Mouse (Mus musculus): ENCODE data around the gene Tagap.
A peak's percentile ranks its signal among the peaks of the same experiment; 100 is the strongest.

Gene Tagap

DNA sequence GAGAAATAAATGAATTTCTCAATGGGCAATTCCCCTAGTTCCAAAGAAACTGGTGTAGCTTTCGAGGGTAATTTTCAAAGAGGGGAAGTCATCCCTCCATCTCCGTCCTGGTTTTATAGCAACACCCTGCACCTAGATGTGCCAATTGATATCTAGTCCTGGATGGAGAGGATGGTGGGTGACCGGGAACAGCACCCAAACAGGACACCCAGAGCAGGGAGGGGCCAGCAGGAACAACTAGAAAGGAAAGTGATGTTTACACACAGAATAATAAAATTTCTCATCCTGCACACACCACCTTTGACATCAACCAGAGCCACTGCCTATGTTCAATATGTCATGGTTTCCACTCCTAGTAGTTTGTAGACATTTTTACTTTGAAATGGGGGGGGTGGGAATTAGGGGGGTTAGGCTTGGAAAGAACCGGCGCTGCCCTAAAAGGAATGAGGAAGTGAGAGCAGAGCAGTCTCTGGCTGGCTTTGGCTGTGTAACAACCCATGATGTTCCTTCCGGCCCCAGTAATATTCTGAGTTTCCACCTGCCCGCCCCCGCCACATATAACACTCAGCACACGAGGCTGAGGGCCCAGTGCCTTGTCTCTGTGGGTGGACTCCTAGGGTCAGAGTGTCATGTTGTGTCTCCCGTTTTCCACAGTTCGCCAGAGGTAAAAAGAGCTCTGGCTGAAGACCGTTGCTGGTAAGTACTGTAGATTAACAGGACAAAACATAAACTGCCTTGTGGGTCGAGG lies at the start of gene Tagap:
TSS of gene Tagap (plus strand) at position 588 of the 748 bp plus-strand sequence.
- peak; percentile 23 for DNase-seq

DNA sequence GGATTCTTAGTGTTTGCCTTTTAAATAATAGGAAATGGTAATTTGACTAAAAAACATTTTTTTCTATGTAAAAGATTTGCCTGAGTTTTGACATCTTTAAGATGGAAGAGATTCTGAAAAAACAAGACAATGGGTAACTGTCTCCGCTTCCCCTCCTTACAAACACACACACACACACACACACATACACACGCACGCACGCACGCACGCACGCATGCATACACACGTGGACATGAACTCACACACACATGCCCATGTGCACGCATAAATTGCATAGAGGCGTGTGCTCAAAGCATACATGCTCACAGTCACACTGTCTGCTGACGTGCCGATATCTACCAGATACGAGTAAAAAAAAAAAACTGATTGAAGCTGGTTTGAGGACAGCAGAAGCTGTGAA lies 49.3 kb upstream of the Tagap start:
- no peak for DNase-seq

DNA sequence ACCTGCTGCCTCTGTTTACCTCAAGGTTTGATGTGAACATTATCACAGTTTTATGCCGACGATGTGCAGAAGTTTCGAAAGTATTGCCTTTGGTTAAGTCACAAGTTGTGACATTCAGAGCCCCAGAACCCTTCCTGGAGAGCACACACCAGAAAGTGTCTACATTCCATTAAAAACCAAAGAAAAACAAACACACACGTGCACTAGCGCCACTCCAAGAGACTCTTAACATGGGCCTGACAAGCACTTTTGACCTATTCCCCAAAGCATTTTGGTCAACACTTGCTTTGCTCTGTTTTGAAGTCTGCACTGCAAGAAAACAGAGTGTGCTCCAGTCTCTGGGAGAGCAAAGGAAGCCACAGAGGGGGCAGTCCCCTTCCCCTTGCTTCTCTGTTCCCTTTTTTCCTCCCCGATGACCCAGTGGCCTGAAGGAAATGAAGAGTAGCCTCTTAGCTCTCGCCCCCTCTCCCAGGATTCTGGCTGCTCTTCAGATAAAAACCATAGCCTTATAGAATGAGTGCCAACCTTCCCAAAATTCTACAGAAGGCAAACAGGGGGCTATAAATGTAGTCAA lies 48.5 kb upstream of the Tagap start:
- no peak for DNase-seq

DNA sequence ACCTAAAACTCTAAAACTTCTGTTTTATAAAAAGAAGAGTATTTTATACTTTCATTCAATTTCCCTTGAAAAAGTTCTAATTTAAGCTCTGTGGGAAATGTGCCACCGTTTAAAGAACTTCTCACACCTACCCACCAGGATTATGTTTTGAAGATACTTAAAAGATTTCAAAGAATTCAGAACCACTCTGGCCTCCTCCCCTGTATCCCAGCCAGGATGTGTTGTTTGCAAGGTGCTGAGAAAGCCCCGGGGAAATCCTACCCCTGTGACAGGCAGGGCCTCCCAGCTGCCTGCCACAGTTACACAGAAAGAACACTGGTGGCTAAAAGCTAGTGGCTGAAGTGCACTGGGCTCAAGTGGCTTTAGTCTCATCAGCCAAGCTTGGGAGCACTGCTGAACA lies 47.9 kb upstream of the Tagap start:
- DNase-seq, result no peak

DNA sequence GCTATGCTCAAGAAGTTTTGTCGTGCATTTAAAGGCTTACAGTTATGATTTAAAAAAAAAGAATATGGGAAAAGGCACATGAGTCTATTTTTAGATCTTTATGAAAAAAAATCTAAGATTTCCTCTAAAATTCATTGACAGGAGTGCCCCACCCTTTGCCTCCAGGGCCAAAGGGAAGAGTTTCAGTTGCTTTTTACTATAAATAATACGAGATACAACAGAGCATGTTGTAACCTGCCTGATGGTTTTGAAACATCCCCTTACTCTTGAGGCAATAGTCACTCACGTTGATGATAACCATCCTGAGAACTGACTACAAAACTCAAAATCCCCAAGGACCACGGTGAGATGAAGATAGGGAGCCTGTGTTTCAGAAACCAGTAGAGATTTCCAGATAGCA lies 46.3 kb upstream of the Tagap start:
- DNase-seq, result no peak

- DNase-seq, result no peak
Measured at GRCm38 (mm10) chr17:7883126-7883525, 42.7 kb upstream of the Tagap start.

- DNase-seq, result no peak
Measured at GRCm38 (mm10) chr17:7884606-7885005, 41.2 kb upstream of the Tagap start.

GRCm38 (mm10) chr17:7887071-7887815 lies 38.6 kb upstream of the Tagap start:
- peak; percentile 3 for DNase-seq

GRCm38 (mm10) chr17:7888291-7888690 lies 37.5 kb upstream of the Tagap start:
- peak; percentile 2 for DNase-seq

GRCm38 (mm10) chr17:7889026-7889425 lies 36.8 kb upstream of the Tagap start:
- DNase-seq, result peak; percentile 2

DNA sequence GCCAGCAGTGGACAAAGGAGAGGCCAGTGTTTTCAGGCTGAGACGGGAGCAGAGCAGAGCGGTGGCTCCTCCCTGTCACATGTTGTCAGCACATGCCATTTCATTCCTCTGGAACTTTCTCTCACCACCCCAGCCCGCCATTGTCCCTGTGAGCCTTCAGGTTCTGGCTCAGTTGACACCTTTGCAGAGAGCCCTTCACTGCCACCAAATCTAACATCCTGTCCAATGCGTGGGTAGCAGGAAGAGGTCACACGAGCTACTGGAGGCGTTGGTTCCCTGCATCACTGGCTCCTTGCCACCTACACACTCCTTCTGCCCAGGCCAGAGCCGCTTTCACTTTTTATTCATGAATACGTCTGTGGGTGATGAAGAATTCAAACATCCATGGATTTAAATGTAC lies 33.1 kb upstream of the Tagap start:
- peak; percentile 11 for DNase-seq

DNA sequence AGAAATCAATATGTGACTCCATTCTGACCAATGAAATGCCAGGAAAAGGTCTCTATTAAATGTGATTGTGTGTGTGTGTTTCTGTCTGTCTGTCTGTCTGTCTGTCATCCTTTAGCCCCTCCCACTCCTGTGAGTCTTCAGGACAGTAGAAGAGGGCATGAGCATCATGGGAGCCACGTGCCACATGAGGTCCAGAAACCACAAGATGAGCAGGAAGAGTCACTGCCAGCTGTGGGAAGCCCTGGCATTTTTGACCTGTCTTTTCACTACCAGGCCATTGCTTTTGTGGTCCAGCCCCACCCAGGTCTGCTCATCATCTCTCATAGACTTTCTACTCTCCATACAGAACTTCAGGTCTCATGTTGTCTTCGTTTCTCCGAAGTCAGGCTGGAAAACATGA lies 31.7 kb upstream of the Tagap start:
- DNase-seq, result peak; percentile 1

DNA sequence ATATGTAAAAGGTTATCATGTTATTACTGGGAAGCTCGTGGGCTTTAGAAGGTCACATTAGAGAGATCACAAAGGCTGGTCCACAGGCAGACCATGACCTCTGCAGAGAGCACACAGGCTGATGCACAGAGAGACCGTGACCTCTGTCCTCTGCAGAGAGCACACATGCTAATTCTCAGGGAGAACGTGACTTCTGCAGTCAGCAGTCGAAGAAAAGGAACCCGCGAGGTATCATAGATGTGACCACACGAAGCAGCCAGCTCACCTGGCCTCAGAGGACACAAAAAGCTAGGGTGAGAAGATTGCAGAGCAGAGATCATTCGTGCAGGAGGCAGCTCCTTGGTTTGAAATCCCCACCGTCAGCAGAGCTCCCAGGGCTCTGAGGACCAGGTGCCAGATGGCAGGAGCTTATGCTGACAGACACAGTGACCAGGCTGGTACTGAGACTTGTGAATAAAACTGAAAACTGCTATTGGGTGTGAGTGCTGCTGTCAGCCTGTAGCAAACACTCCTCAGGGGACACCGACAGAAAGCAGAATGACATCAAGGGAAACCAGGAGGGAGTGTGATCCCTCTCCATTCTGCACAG lies 29.7 kb upstream of the Tagap start:
- DNase-seq, result peak; percentile 1

GRCm38 (mm10) chr17:7897120-7897519 lies 28.7 kb upstream of the Tagap start:
- DNase-seq, result peak; percentile 6

- DNase-seq, result peak; percentile 3
Measured at GRCm38 (mm10) chr17:7897756-7898155, 28.0 kb upstream of the Tagap start.

DNA sequence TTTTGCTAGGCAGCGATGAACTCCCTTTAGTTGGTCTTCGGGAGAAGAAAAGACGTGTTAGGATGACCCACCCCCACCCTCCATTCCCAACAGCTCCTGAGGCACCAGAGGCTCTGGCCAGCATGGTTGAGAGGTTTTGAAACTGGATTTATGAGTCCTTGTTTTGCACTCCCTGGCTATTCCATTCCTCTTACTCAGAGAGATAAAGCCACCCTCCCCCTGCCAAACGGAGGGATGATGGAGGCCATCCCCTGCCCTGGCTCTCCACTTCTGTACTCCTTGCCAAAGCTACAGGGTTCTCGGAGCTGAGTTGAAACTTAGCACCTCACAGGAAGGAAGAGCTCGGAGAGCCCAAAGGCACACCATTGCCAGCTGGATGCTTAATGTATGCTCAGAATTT lies 26.6 kb upstream of the Tagap start:
- DNase-seq, result peak; percentile 8

DNA sequence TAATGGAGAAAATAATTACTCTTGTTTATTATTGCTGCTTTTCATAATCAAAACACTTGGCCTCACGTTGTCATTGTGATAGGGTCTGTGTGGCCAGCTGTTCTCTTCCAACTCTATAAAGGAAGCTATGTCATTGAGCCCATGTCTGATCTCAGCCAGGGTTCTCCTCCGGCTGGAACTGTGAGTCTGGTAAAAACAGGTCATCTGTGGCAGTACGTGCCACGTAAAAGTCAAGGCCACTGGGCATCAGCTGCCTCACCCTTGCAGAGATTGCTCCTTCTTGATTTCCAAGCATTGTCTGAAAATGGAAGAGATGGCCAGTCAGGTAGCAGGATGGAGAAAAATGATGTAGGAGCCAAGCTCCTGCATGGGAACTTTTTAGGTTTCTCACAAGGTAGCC lies 25.8 kb upstream of the Tagap start:
- peak; percentile 2 for DNase-seq

DNA sequence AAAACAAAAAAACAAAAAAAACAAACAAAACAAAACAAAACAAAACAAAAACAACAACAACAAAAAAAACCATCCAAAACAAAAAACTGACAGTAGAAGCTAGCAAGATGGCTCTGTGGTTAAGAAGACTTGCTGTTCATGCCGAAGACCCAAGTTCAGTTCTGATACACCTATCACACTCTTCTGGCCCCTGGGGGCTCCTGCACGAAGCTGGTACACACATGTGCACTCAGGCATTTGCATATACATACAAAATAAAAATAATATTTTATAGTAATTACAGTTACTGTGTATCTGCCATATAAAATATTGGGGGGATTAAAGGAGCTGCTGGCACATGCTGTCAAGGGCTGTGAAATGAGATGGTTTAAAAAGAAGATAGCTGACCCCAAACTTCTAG lies 24.3 kb upstream of the Tagap start:
- no peak for DNase-seq

DNA sequence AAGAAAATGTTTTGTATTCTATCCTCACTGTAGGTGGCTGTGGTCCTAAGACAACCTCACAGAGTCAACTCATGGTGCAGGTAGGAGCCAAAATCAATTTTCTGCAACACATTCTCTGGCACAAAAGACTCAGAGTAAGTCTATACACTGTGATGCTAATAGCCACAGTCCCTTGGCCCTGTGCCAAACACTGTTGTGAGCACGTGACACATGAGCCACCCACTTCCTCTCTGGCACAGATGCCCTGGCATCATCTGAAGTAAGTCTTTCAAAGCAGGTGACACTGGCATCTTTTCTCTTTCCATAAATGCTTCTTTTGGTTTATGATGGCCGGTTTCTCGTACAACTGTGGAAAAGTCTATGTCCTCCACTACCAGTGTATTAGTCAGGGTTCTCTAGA lies 23.4 kb upstream of the Tagap start:
- peak; percentile 25 for DNase-seq

- no peak for DNase-seq
Measured at GRCm38 (mm10) chr17:7904992-7905391, 20.8 kb upstream of the Tagap start.

DNA sequence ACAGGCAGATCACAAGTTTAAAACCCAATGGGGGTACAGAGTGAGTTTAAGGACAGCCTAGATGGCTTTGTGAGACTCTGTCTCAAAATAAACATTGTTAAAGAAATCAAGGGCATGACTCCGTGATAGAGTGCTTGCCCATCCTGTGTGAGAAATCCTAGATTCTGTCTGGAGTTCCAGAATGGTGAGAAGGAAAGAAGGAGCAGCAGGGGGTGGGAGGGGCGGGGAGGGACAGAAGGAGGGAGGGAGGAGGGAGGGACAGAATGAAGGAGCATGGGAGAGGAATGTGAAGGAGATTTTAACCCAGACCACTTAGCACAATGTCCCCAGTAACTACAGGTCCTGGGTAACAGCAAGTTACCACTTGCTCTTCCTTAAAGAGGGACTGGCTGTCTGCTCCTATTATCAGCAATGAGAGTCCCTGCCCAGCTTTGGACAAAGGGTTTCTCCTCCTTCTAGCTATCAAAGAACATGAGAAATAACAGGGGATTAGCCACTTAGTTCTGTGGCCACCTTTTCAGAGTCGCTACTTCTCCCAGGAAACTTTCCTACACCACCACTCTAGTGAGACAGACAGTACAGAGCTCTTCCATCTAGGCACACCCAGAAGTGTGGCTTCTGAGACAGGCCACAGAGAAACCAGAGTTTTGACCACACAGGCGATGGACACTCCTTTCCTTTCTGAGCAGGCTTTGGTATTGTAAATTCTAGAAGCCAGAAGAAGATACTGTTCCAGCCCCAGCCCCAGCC lies 19.7 kb upstream of the Tagap start:
- DNase-seq, result peak; percentile 2

DNA sequence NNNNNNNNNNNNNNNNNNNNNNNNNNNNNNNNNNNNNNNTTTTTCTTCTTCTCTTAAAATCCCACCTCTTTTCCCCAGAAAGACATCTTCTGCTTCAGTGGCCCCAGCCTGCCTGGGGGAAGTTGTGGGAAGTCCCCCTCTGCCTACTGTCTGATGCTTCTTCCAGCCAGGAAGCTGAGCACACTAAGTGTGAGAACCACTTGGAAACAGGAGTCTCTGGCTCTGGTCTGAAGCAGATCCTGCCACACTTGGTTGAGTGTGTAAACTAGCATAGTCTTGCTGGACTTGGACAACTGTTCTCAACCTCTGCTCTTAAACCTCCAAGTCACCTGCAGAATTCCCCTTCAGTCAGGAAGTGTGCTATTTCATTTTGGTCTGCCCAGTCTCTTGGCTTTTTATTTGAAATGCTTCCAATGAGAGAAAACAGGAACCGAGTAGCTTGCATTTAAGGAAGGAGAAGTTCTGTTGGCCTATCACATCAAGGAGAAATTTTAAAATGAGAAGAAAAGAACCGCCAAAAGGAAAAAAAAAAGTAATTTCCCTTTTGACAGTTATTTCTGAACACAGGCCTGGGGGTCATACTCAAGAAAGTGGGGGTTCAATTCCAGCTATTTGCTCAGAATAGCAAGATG lies 11.1 kb upstream of the Tagap start:
- DNase-seq, result peak; percentile 4
